Mouse (Mus musculus) cerebellum, postnatal 10 days (tissue): ENCODE data around the gene Stmn1.

ENCODE experiments used
- DNase-seq, 2 experiments: peaks; one replicate each; pipeline ENCODE4 v3.0.0; 2021; ENCODE audit warnings: mixed read lengths in 2 of 2

Gene Stmn1

GRCm38 (mm10) chr4:134516981-134517380, 48.9 kb downstream of the Stmn1 start:
- DNase-seq, result no peak

GRCm38 (mm10) chr4:134517719-134518118, 49.6 kb downstream of the Stmn1 start:
- DNase-seq, result no peak

- no peak for DNase-seq
Measured at GRCm38 (mm10) chr4:134518541-134518940, 50.4 kb downstream of the Stmn1 start.

GRCm38 (mm10) chr4:134519281-134519680, 51.2 kb downstream of the Stmn1 start:
- DNase-seq, result no peak
